Mouse (Mus musculus): ENCODE measurements around the gene Tnks2. TPM values are rescaled to one million over a fixed set of nuclear protein-coding genes. Genes with fewer than 3 reads are reported as not detected.
"Not testable (repeated sequence)": the region's sequence is repeated elsewhere in the genome, so short reads cannot be mapped to it uniquely, and the experiment has no call there.

Tnks2 gene
- polyA plus RNA-seq, 1 experiment from 2014 or later, result 25.4 TPM

- Histone ChIP-seq H3K27me3 (replicated peaks; ENCODE audit: insufficient read depth, low read length) (no peaks in the 10 kb centered on the region), H3K9me3 (ENCODE audit: low read length) (no peaks in the 10 kb centered on the region), H3K4me2 (replicated peaks; ENCODE audit: low read depth, low read length) (no peak overlapping the region), H3K4me1 (ENCODE audit: insufficient read depth, low read depth, low read length) (no peaks in the 10 kb centered on the region; the same call in 1 of the 2 replicates), H3K4me3 (ENCODE audit: low read depth, low read length) (no peak overlapping the region), H3K9ac (replicated peaks; ENCODE audit: low read depth) (no peak overlapping the region), H3K36me3 (ENCODE audit: insufficient read depth, low read length) (no peaks in the 10 kb centered on the region), H3K27ac (ENCODE audit: low read length) (no peak overlapping the region)
- TF ChIP-seq EP300 (IDR thresholded peaks at IDR 0.05), result peak; percentile 37; the same call in 1 of the 2 replicates
- TF ChIP-seq CTCF (IDR thresholded peaks at IDR 0.05), result no peak
- ATAC-seq (peak; percentile 32; the same call in 1 of the 2 replicates), DNase-seq (ENCODE audit: low spot score) (peak; percentile 40)
- 69% methylated on average over 4 of the region's 4 CpGs for WGBS
These were observed 13.6 kb upstream of the Tnks2 start for GRCm38 (mm10) chr19:36820469-36820868.

DNA sequence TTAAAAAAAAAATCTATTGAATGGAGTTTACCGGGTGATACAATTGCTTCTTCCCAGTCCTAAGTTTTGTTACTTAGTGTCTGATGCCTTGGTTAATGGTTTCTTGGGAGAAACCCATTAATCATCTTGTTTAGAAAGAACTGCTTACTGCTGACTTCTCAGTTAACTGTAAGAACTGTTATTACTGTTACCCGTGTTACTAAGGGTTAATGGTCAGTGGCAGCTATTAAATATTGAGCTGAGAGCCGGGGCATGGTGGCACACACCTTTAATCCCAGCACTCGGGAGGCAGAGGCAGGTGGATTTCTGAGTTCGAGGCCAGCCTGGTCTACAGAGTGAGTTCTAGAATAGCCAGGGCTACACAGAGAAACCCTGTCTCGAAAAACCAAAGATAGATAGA lies 12.7 kb upstream of the Tnks2 start:
- H3K4me1 ChIP-seq (ENCODE audit: insufficient read depth, low read depth, low read length); H3K27ac ChIP-seq (ENCODE audit: low read length); H3K4me3 ChIP-seq (ENCODE audit: low read depth, low read length); H3K9ac ChIP-seq (replicated peaks; ENCODE audit: low read depth); H3K9me3 ChIP-seq (ENCODE audit: low read length); ATAC-seq; DNase-seq (ENCODE audit: low spot score); H3K36me3 ChIP-seq (ENCODE audit: insufficient read depth, low read length); H3K27me3 ChIP-seq (replicated peaks; ENCODE audit: insufficient read depth, low read length); H3K4me2 ChIP-seq (replicated peaks; ENCODE audit: low read depth, low read length): not testable (repeated sequence)
- 67% methylated on average over 6 of the region's 6 CpGs for WGBS

DNA sequence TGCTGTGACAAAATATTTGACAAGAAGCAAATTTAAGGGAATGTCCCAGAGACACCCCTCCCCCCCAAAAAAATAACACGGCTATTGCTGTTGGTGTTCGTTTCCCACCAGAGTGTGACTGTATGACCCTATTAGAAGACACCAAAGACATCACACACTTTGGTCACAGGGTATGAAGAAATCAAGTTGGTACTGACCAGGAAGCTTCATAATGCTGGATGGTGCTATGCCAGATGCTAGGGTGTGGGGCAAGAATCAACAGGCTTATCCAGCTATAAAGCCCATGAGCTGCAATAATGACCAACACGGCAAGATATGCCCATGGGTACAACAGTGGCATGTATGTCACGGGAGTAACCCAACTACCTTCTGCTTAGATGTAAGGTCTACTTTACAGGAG lies 11.3 kb upstream of the Tnks2 start:
- H3K27ac ChIP-seq (ENCODE audit: low read length), result no peak overlapping the region
- WGBS, result 89% methylated on average over 4 of the region's 4 CpGs
- H3K9ac ChIP-seq (replicated peaks; ENCODE audit: low read depth), result no peak overlapping the region

DNA sequence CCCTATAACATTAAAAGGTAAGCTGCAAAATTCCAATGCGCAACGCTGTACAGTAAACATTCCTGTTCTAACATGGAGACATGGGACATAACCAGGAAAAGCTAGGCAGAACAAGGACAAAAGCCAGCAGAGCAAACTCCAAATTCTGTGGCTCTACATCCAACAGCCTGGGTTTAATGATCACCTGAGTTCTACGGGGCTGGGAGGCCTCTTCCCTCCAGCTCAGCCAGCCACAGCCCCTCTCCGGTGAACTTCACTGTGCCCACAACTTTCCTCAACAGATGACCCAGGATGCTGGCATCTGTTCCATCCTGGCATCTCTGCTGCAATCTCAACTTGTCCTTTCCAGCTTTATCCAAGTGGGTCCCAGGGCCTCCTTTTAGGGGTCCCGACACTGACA lies 6.4 kb upstream of the Tnks2 start:
- Histone ChIP-seq H3K4me2 (replicated peaks; ENCODE audit: low read depth, low read length) (no peak overlapping the region), H3K4me3 (ENCODE audit: low read depth, low read length) (no peak overlapping the region), H3K27me3 (replicated peaks; ENCODE audit: insufficient read depth, low read length) (no peaks in the 10 kb centered on the region), H3K9ac (replicated peaks; ENCODE audit: low read depth) (no peak overlapping the region), H3K36me3 (ENCODE audit: insufficient read depth, low read length) (no peaks in the 10 kb centered on the region), H3K9me3 (ENCODE audit: low read length) (no peaks in the 10 kb centered on the region), H3K4me1 (ENCODE audit: insufficient read depth, low read depth, low read length) (no peaks in the 10 kb centered on the region), H3K27ac (ENCODE audit: low read length) (no peak overlapping the region)
- TF ChIP-seq EP300 (IDR thresholded peaks at IDR 0.05) (no peak), CTCF (IDR thresholded peaks at IDR 0.05) (no peak)
- WGBS, result 88% methylated on average over 5 of the region's 5 CpGs
- DNase-seq (ENCODE audit: low spot score) (no peak), ATAC-seq (no peak)

More for the DNA sequence above, 11.3 kb upstream of the Tnks2 start:
- Histone ChIP-seq H3K36me3 (ENCODE audit: insufficient read depth, low read length) (no peaks in the 10 kb centered on the region), H3K4me3 (ENCODE audit: low read depth, low read length) (no peak overlapping the region), H3K4me2 (replicated peaks; ENCODE audit: low read depth, low read length) (no peak overlapping the region), H3K4me1 (ENCODE audit: insufficient read depth, low read depth, low read length) (no peaks in the 10 kb centered on the region; the same call in 1 of the 2 replicates), H3K9me3 (ENCODE audit: low read length) (no peaks in the 10 kb centered on the region), H3K27me3 (replicated peaks; ENCODE audit: insufficient read depth, low read length) (no peaks in the 10 kb centered on the region)
- DNase-seq (ENCODE audit: low spot score), result no peak
- TF ChIP-seq CTCF (IDR thresholded peaks at IDR 0.05), result no peak
- no peak for TF ChIP-seq EP300 (IDR thresholded peaks at IDR 0.05)
- no peak for ATAC-seq

DNA sequence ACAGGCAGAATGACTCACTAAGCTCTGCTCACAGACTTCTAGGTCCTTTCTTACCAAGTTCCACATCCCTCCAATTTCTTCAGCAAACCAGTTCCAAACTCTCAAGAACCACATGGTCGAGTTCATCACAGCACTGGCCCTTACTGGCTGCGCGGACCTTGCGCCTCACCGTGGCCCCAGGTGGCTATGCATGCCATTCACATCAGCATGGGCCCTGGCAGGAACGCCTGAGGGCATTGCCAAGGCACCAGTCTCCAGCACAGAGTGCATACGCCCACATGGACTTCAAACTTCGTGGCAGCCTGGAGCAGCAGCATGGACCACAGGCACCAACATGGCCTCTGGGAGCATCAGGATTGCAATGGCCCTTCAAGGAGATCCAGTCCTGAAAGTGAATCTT lies 5.7 kb upstream of the Tnks2 start:
- peak; percentile 60 for TF ChIP-seq CTCF (IDR thresholded peaks at IDR 0.05)
- no peak for TF ChIP-seq EP300 (IDR thresholded peaks at IDR 0.05)
- ATAC-seq, result no peak

DNA sequence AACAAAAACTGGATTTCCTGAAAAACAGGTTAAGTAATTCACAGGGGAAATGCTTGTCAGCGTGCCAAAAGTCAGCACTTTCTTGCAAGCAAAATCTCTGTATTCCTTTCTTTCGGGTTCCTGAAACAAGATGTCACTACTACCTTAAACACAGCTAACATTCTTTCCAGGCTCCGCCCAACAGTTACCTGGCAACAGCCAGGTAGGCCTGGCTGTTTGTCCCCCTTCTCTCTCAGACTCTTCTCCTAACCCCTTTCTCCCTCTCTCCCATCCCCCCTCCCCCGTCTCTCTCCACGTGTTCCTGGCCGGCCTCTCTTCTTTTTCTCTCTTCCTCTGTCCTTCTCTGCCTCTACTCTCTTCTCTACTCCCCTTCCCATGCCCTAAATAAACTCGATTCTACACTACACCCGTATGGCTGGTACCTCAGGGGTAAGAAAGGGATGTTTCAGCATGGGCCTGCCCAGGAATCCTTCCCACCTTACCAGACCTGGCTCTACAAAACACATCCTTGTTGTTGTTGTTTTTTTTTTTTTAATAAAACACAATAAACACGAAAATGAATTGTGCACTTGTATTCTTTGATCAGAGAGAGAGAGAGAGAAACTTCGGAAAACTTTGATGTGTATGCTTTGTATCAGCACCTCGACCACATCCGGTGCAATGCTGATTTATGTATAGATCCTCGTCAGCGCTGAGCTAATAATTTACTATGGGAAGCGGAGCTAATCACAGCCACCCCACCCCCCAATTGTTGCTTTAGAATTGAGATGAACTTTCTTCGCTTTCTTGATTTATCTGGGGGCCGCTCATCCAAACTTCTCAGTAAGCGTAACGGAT lies 863 bp upstream of the Tnks2 start:
- WGBS, result 4% methylated on average over 19 of the region's 19 CpGs
- H3K36me3 ChIP-seq (ENCODE audit: insufficient read depth, low read length), result no peaks in the 10 kb centered on the region
- H3K4me1 ChIP-seq (ENCODE audit: insufficient read depth, low read depth, low read length), result peaks cover 6% of the 10 kb centered on the region; the same call in 1 of the 2 replicates
- DNase-seq (ENCODE audit: low spot score) (peak; percentile 91), ATAC-seq (peak; percentile 40)
- H3K4me2 ChIP-seq (replicated peaks; ENCODE audit: low read depth, low read length), result peak overlapping the region; percentile 56
- TF ChIP-seq CTCF (IDR thresholded peaks at IDR 0.05), result no peak
- TF ChIP-seq EP300 (IDR thresholded peaks at IDR 0.05), result no peak; the same call in 1 of the 2 replicates
- H3K27ac ChIP-seq (ENCODE audit: low read length), result peak overlapping the region; percentile 99
- no peaks in the 10 kb centered on the region for H3K9me3 ChIP-seq (ENCODE audit: low read length)
- no peaks in the 10 kb centered on the region for H3K27me3 ChIP-seq (replicated peaks; ENCODE audit: insufficient read depth, low read length)
- peak overlapping the region; percentile 99 for H3K4me3 ChIP-seq (ENCODE audit: low read depth, low read length)
- peak overlapping the region; percentile 91 for H3K9ac ChIP-seq (replicated peaks; ENCODE audit: low read depth)

More for the DNA sequence above, 5.7 kb upstream of the Tnks2 start:
- no peaks in the 10 kb centered on the region for H3K27me3 ChIP-seq (replicated peaks; ENCODE audit: insufficient read depth, low read length)
- no peaks in the 10 kb centered on the region; the same call in 1 of the 2 replicates for H3K4me1 ChIP-seq (ENCODE audit: insufficient read depth, low read depth, low read length)
- DNase-seq (ENCODE audit: low spot score), result peak; percentile 16
- H3K27ac ChIP-seq (ENCODE audit: low read length), result no peak overlapping the region
- no peak overlapping the region for H3K4me2 ChIP-seq (replicated peaks; ENCODE audit: low read depth, low read length)
- H3K9me3 ChIP-seq (ENCODE audit: low read length), result no peaks in the 10 kb centered on the region
- H3K4me3 ChIP-seq (ENCODE audit: low read depth, low read length), result no peak overlapping the region
- 58% methylated on average over 8 of the region's 8 CpGs for WGBS
- H3K36me3 ChIP-seq (ENCODE audit: insufficient read depth, low read length), result no peaks in the 10 kb centered on the region
- no peak overlapping the region for H3K9ac ChIP-seq (replicated peaks; ENCODE audit: low read depth)
